Mouse (Mus musculus): Measurements from ENCODE around the gene 0610010F05Rik.
"Not testable (repeated sequence)": the region's sequence is repeated elsewhere in the genome, so short reads cannot be mapped to it uniquely, and the experiment has no call there.

0610010F05Rik gene

GRCm38 (mm10) chr11:23632945-23633878, at the start of gene 0610010F05Rik:
Gene 0610010F05Rik (minus strand): TSS chr11:23633639.
- peak; percentile 93 for DNase-seq

- no peak for DNase-seq
Measured at GRCm38 (mm10) chr11:23682561-23682960, 49.1 kb upstream of the 0610010F05Rik start.

DNA sequence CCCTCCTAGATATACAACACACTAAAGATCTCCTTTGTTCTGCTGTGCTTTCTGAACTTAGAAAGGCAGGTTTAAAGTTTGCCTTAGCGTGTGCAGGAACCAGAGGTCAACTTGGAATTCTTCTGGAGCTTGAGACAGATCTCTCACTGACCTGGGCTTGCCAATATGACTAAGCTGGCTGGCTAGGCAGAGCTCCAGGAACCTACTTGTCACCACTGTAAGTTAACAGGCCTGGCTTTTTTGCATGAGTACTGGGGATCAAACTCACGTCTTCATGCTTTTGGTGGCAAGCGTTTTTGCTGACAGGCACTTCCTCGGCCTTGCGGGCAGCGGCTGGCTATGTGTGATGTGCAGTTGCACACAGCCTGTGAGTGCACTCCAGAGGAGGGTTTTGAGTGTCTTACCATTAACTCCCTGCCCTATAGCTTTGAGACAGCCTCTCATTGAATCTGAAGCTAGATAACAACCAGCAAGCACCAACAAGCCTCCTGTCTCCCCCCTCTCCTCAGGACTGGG, 47.1 kb upstream of the 0610010F05Rik start:
- no peak for DNase-seq

- DNase-seq, result peak; percentile 75
Measured at GRCm38 (mm10) chr11:23679044-23679642, 45.7 kb upstream of the 0610010F05Rik start.

- DNase-seq, result no peak
Measured at GRCm38 (mm10) chr11:23676100-23676499, 42.7 kb upstream of the 0610010F05Rik start.

GRCm38 (mm10) chr11:23672256-23672749, 38.9 kb upstream of the 0610010F05Rik start:
- no peak for DNase-seq

- DNase-seq, result peak; percentile 27
Measured at GRCm38 (mm10) chr11:23667128-23667527, 33.7 kb upstream of the 0610010F05Rik start.

- no peak for DNase-seq
Measured at GRCm38 (mm10) chr11:23666526-23666925, 33.1 kb upstream of the 0610010F05Rik start.

GRCm38 (mm10) chr11:23665798-23666501, 32.5 kb upstream of the 0610010F05Rik start, which contains the start of gene Pex13:
Gene Pex13 (minus strand): TSS chr11:23665959.
- peak; percentile 98 for DNase-seq

- peak; percentile 70 for DNase-seq
Measured at GRCm38 (mm10) chr11:23665311-23665786, 31.9 kb upstream of the 0610010F05Rik start, which contains the start of gene Pus10. Gene Pus10 (plus strand): TSS chr11:23665674.

- no peak for DNase-seq
Measured at GRCm38 (mm10) chr11:23664232-23664631, 30.8 kb upstream of the 0610010F05Rik start.

GRCm38 (mm10) chr11:23657791-23658190, 24.4 kb upstream of the 0610010F05Rik start:
- DNase-seq, result no peak

DNA sequence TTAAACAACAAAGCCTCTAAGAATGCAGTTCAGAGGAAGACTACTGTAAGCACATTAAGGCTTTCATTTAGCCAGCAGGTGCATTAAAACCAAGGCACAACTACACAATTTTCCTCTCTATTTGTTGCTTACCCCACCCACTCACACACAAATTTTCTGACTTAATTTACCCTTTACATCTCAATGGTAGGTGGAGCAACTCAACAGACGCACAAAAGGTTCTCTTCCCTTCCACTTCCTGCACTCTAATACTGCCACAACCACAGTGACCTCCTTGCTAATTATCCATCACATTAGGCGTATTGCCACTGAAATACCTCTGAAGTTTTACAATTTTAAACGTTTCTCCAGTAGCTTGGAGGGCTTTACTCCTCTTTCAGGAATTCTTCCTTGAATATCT, 20.2 kb upstream of the 0610010F05Rik start:
- no peak for DNase-seq

GRCm38 (mm10) chr11:23647835-23648234, 14.4 kb upstream of the 0610010F05Rik start:
- DNase-seq, result no peak

- DNase-seq, result no peak
Measured at GRCm38 (mm10) chr11:23647431-23647830, 14.0 kb upstream of the 0610010F05Rik start.

- DNase-seq, result no peak
Measured at GRCm38 (mm10) chr11:23634573-23634972, 1.1 kb upstream of the 0610010F05Rik start.

DNA sequence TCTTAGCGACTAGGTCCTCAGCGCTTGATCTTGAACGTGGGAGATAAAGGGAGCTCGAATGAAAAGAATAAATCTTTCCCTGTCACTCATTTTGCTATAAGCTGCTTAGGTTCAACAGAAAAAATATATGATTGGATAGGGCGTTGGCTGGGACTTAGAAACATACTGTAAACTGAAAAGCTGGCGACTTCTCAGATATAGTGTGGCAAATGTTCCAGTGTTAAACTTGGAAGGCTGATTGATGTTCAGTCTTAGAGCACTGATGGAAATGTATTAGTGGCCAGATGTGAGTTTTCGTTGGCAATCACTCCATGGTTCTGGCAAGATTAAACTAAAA, 408 bp upstream of the 0610010F05Rik start:
- DNase-seq, result no peak

DNA sequence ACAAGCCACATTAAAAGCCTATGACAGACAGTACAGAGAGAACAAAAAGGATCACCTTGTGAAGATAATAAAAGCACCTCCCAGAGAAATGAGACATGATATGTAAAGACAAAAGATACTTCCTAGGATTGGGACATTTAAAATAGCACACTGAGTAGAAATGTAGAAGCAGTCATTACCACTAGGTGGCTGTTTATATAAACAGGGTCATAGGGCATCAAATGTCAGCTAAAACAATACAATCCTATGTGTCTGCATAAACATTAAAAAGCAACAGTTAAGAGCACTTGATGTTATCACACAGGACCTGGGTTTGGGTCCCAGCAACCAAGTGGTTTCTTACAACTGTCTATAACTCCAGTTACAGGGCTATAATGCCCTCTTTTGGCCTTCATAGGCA, 2.8 kb downstream of the 0610010F05Rik start:
- no peak for DNase-seq

GRCm38 (mm10) chr11:23618995-23619394, 14.4 kb downstream of the 0610010F05Rik start:
- DNase-seq, result no peak

GRCm38 (mm10) chr11:23614546-23614945, 18.9 kb downstream of the 0610010F05Rik start:
- no peak for DNase-seq

GRCm38 (mm10) chr11:23607291-23607690, 26.1 kb downstream of the 0610010F05Rik start:
- not testable (repeated sequence) for DNase-seq

DNA sequence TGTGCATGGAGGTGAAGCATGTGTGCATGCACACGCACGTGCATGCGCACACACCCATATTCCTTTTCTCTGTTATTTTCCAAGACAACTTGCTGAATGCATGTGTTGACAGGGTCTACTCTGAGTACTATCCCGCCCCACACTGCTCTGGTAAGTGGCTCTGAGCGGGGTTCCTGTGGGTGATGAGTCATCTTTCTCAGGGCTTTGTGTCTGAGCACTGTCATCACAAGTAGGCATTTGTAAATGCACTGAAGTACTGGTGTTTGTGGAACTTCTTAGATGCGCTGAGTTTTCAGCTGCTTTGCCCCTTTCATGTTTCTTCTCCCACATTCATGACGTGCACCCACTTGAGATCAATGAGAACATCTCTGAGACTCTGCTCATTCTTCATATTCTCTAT, 63.3 kb downstream of the 0610010F05Rik start:
- DNase-seq, result no peak

DNA sequence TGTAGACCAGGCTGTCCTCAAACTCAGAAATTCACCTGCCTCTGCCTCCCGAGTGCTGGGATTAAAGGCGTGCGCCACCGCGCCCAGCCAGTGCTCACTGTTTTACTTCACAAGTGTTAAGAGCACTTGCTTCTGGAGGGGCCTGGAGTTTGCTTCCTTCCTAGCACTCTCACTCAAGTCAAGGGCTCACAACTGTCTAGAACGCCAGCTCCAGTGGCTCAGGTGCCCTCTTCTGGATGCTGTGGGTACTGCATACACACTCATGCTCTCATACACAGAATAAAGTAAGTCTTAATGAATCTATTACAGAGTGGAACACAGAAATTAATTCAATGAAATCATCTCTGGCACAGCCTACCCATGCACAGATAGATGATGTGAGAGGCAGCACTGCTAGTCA, 67.7 kb downstream of the 0610010F05Rik start:
- DNase-seq, result peak; percentile 87
